Mouse (Mus musculus): ENCODE results near the gene Ccdc93. TPM values are rescaled to one million over a fixed set of nuclear protein-coding genes. Genes with fewer than 3 reads are reported as not detected.

The Ccdc93 gene
- 10.2 and 11.0 TPM in 2 replicates for polyA plus RNA-seq (2014; fragmentation: Nextera tagmentation; extraction: Ambion mirVana)

DNA sequence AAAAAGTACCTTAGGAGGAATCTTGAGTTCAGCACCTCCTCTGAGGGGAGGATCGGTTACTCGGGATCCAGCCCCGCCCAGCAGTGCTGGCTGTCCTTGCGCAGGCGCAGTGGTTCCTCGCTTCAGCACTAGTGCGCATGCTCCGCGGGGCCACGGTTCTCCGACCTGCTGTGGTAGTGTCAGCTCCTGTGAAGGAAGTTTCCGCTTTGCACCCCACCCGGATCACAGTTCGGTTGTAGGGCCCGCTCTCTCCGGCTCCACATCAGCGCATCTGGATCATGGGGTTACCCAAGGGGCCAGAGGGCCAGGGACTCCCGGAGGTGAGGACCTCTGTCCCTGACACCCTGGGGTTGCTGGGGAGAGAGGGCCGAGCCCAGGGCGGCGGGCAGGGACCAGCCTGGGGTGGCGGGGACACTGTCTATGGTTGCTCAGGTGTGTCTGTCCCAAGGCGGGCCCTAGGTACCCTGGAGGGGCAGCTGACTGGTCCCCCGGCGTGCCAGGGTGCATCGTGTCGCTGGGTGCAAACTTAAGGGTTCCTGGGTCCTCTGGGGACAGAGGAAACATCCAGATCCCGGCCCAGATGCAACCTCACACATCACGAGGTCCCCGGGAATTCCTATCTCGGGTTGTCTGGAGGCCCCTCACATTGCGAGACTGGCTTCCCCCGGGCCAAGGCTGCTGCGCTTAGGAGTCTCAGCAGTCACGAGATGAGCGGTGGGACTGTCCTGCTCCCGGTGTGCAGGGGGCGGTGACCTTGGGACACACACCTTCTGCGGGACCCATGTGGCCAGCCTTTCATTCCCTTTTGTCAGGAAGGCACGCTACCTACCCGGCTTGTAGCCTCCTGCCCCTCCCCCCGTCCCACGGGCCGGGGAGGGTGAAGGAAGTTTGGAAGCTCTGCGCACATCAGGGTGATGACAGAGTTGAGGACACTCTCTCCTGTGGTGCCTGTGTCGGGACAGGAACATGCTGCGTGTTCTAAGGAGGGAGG is at the start of gene Ccdc93:
Gene Ccdc93 (plus strand): TSS at position 112 of the 991 bp plus-strand sequence.
- H3K4me3 ChIP-seq (ENCODE audit: low read depth, low read length), result peak within 1 kb of the TSS; percentile 82
- peaks cover 5% of the 10 kb centered on the region; the same call in 1 of the 2 replicates for H3K36me3 ChIP-seq (ENCODE audit: control insufficient read depth, insufficient read depth, low read length)
- H3K9ac ChIP-seq (ENCODE audit: low read length), result peak within 1 kb of the TSS; percentile 82
- DNase-seq (ENCODE audit: low spot score) (peak; percentile 97), ATAC-seq (ENCODE audit: insufficient read depth, low FRiP score, low TSS enrichment) (peak; percentile 89)
- no peaks in the 10 kb centered on the region for H3K9me3 ChIP-seq (ENCODE audit: control insufficient read depth, low read length)
- H3K4me2 ChIP-seq (ENCODE audit: low read depth), result peak within 1 kb of the TSS; percentile 99
- WGBS, result under 1% methylated on average over 47 of the region's 47 CpGs
- no peak within 1 kb of the TSS for H3K27ac ChIP-seq (ENCODE audit: low read depth, low read length)
- H3K4me1 ChIP-seq (ENCODE audit: control insufficient read depth, insufficient read depth, low read length), result peaks cover 7% of the 10 kb centered on the region; the same call in 1 of the 2 replicates
- H3K27me3 ChIP-seq (ENCODE audit: control insufficient read depth, insufficient read depth, low read length), result no peaks in the 10 kb centered on the region

DNA sequence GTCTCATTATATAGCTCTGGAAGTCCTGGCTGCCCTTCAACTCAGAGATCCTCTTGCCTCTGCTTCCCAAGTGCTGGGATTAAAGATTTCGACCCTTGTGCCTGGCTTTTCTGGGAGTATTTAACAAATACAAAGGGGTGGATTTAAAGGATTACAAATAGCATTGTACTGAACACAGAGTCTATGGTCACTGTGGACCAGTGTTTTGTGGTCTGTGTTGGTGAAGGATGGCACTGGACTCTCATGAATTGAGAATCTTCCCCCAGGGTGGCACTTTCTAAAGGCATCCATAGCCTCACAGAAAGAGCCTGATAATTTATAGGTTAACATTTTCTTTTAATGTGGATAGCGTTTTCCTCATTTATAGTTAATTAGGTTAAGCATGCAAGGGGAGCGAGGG is 49.3 kb upstream of the Ccdc93 start:
- Histone ChIP-seq H3K27me3 (ENCODE audit: control insufficient read depth, insufficient read depth, low read length) (no peaks in the 10 kb centered on the region), H3K4me3 (ENCODE audit: low read depth, low read length) (no peak overlapping the region), H3K36me3 (ENCODE audit: control insufficient read depth, insufficient read depth, low read length) (no peaks in the 10 kb centered on the region), H3K9ac (ENCODE audit: low read length) (no peak overlapping the region), H3K27ac (ENCODE audit: low read depth, low read length) (no peak overlapping the region), H3K9me3 (ENCODE audit: control insufficient read depth, low read length) (no peaks in the 10 kb centered on the region), H3K4me1 (ENCODE audit: control insufficient read depth, insufficient read depth, low read length) (no peaks in the 10 kb centered on the region), H3K4me2 (ENCODE audit: low read depth) (no peak overlapping the region)
- 74% methylated on average over 3 of the region's 3 CpGs for WGBS
- ATAC-seq (ENCODE audit: insufficient read depth, low FRiP score, low TSS enrichment) (no peak), DNase-seq (ENCODE audit: low spot score) (no peak)

DNA sequence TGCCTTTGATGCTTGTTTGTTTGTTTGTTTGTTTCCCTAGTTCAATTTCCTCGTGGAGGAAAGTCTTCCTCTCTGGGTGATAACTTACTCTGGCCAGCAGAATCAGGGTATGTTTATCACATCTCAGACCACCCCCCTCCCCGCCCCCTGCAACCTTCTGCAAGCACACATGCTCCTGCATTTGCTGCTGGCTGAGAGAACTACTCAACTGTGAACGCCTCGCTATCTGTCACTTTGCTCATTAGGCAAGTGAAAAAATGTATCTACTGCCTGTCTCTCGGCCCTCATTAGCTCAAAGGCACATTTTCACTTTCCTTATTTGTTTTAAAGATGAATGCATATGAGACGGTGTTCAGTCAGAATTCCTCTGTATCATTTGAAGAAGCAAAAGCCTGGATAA is 42.5 kb upstream of the Ccdc93 start:
- Histone ChIP-seq H3K4me3 (ENCODE audit: low read depth, low read length) (no peak overlapping the region), H3K27ac (ENCODE audit: low read depth, low read length) (no peak overlapping the region), H3K4me1 (ENCODE audit: control insufficient read depth, insufficient read depth, low read length) (no peaks in the 10 kb centered on the region; the same call in 1 of the 2 replicates), H3K9ac (ENCODE audit: low read length) (no peak overlapping the region), H3K27me3 (ENCODE audit: control insufficient read depth, insufficient read depth, low read length) (no peaks in the 10 kb centered on the region), H3K4me2 (ENCODE audit: low read depth) (no peak overlapping the region), H3K36me3 (ENCODE audit: control insufficient read depth, insufficient read depth, low read length) (no peaks in the 10 kb centered on the region), H3K9me3 (ENCODE audit: control insufficient read depth, low read length) (no peaks in the 10 kb centered on the region)
- WGBS, result 72% methylated on average over 6 of the region's 6 CpGs
- DNase-seq (ENCODE audit: low spot score) (no peak), ATAC-seq (ENCODE audit: insufficient read depth, low FRiP score, low TSS enrichment) (no peak)

DNA sequence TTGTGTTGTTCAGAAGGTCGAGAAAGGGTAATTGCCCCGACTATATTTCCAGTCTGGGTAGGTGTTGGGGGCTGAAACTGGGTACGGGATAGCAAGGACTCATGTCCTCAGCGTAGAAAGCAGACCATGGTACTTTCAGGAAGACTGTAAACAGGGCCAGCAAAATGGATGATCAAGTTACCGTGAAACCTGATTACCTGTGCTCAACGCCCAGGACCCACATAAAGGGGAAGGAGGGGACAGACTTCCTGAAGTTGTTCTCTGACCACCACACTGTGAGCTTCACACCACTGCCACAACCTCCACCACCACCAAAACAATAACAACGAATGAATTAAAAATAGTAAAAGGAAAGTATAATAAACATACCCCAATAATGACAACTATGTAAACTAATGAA is 42.1 kb upstream of the Ccdc93 start:
- Histone ChIP-seq H3K9ac (ENCODE audit: low read length) (no peak overlapping the region), H3K4me1 (ENCODE audit: control insufficient read depth, insufficient read depth, low read length) (no peaks in the 10 kb centered on the region; the same call in 1 of the 2 replicates), H3K27me3 (ENCODE audit: control insufficient read depth, insufficient read depth, low read length) (no peaks in the 10 kb centered on the region), H3K27ac (ENCODE audit: low read depth, low read length) (no peak overlapping the region), H3K9me3 (ENCODE audit: control insufficient read depth, low read length) (no peaks in the 10 kb centered on the region), H3K36me3 (ENCODE audit: control insufficient read depth, insufficient read depth, low read length) (no peaks in the 10 kb centered on the region), H3K4me3 (ENCODE audit: low read depth, low read length) (no peak overlapping the region), H3K4me2 (ENCODE audit: low read depth) (no peak overlapping the region)
- DNase-seq (ENCODE audit: low spot score), result no peak
- ATAC-seq (ENCODE audit: insufficient read depth, low FRiP score, low TSS enrichment), result no peak
- WGBS, result 70% methylated on average over 7 of the region's 7 CpGs

DNA sequence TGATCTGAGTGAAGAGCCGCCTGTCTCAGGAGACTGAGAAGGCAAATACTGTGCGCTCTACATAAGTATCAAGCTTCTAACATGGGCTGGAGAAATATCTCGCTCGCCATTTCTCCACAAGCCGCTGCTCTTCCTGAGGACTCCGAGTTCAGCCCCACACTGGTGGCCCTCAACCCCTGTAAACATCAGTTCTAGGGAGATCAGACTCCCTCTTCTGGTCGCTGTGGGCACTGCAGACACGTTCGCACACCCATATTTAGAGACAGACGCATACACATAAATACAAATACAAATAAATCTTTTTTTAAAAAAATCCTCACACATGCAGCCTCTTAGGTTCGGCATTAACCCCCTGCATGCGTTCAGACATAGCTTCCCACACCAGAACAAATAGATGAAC is 41.3 kb upstream of the Ccdc93 start:
- Histone ChIP-seq H3K36me3 (ENCODE audit: control insufficient read depth, insufficient read depth, low read length) (no peaks in the 10 kb centered on the region), H3K27me3 (ENCODE audit: control insufficient read depth, insufficient read depth, low read length) (no peaks in the 10 kb centered on the region), H3K9ac (ENCODE audit: low read length) (no peak overlapping the region), H3K4me3 (ENCODE audit: low read depth, low read length) (no peak overlapping the region), H3K4me1 (ENCODE audit: control insufficient read depth, insufficient read depth, low read length) (no peaks in the 10 kb centered on the region; the same call in 1 of the 2 replicates), H3K4me2 (ENCODE audit: low read depth) (no peak overlapping the region), H3K27ac (ENCODE audit: low read depth, low read length) (no peak overlapping the region), H3K9me3 (ENCODE audit: control insufficient read depth, low read length) (no peaks in the 10 kb centered on the region)
- DNase-seq (ENCODE audit: low spot score), result no peak
- WGBS, result 88% methylated on average over 12 of the region's 12 CpGs
- ATAC-seq (ENCODE audit: insufficient read depth, low FRiP score, low TSS enrichment), result no peak

DNA sequence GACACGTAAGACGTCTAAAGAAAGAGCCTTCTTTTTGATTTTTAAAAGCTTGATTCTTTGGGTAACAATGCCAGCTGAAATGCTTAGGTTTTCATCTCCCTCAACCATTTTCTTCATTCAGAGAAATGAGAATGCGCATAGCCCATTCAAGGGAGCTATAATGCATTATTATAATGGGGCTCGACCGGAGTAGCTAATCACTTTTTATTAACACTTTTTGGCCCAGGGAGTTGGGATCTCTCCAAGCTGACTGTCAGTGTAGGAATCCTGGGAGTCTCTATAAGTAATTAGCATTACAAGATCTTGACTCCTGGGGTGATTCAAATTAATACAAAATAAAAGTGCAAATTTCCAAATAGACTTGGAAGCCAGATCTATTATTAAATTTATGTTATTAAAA is 40.8 kb upstream of the Ccdc93 start:
- no peak overlapping the region for H3K27ac ChIP-seq (ENCODE audit: low read depth, low read length)
- H3K9ac ChIP-seq (ENCODE audit: low read length), result no peak overlapping the region
- peaks cover 3% of the 10 kb centered on the region; the same call in 1 of the 2 replicates for H3K4me1 ChIP-seq (ENCODE audit: control insufficient read depth, insufficient read depth, low read length)
- DNase-seq (ENCODE audit: low spot score), result no peak
- no peak overlapping the region for H3K4me3 ChIP-seq (ENCODE audit: low read depth, low read length)
- ATAC-seq (ENCODE audit: insufficient read depth, low FRiP score, low TSS enrichment), result no peak
- H3K27me3 ChIP-seq (ENCODE audit: control insufficient read depth, insufficient read depth, low read length), result no peaks in the 10 kb centered on the region
- H3K9me3 ChIP-seq (ENCODE audit: control insufficient read depth, low read length), result no peaks in the 10 kb centered on the region
- H3K36me3 ChIP-seq (ENCODE audit: control insufficient read depth, insufficient read depth, low read length), result no peaks in the 10 kb centered on the region
- H3K4me2 ChIP-seq (ENCODE audit: low read depth), result no peak overlapping the region
- 89% methylated on average over 5 of the region's 5 CpGs for WGBS

DNA sequence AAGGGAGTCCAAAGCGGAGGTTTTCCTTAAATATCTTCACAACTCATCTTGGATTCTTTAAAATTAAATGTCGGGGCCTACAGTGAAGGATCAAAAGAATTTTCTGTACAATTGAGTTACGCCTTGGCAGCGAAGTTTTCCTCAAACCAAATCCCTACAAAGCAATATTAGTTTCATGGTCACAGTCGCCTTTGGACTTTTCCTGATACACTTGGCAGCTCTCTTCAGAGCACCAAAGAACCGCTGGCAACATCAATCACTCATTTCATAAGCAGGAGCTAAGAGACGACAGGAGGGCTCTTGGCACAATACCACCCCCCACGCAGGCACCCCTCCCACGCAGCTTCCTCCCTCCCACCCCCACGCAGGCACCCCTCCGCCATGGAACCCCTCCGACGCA is 40.4 kb upstream of the Ccdc93 start:
- H3K27me3 ChIP-seq (ENCODE audit: control insufficient read depth, insufficient read depth, low read length), result no peaks in the 10 kb centered on the region
- no peak overlapping the region for H3K9ac ChIP-seq (ENCODE audit: low read length)
- no peaks in the 10 kb centered on the region for H3K9me3 ChIP-seq (ENCODE audit: control insufficient read depth, low read length)
- H3K4me2 ChIP-seq (ENCODE audit: low read depth), result no peak overlapping the region
- H3K4me1 ChIP-seq (ENCODE audit: control insufficient read depth, insufficient read depth, low read length), result peaks cover 5% of the 10 kb centered on the region; the same call in 1 of the 2 replicates
- H3K36me3 ChIP-seq (ENCODE audit: control insufficient read depth, insufficient read depth, low read length), result no peaks in the 10 kb centered on the region
- no peak for ATAC-seq (ENCODE audit: insufficient read depth, low FRiP score, low TSS enrichment)
- H3K4me3 ChIP-seq (ENCODE audit: low read depth, low read length), result no peak overlapping the region
- DNase-seq (ENCODE audit: low spot score), result no peak
- H3K27ac ChIP-seq (ENCODE audit: low read depth, low read length), result no peak overlapping the region
- 76% methylated on average over 13 of the region's 13 CpGs for WGBS

DNA sequence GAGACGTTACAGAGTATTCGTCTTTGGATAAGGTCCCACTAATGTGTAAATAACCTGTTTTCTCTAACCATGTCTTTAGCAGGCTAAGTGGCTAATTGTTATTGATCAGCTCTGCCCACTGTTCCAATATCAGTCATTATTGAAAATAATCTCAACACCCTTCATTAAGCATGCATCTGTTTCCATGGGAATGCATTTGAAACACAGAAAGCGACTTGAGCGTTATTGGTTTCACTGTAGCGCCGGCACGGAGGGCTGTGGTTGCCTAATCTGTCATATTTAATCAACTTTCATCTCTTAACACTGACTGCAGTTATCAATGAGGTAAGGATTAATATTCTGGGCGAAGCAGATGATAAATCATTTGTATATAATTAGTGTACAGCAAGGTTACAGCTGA is 40.0 kb upstream of the Ccdc93 start:
- Histone ChIP-seq H3K36me3 (ENCODE audit: control insufficient read depth, insufficient read depth, low read length) (no peaks in the 10 kb centered on the region), H3K4me1 (ENCODE audit: control insufficient read depth, insufficient read depth, low read length) (peaks cover 5% of the 10 kb centered on the region; the same call in 1 of the 2 replicates), H3K9ac (ENCODE audit: low read length) (no peak overlapping the region), H3K27ac (ENCODE audit: low read depth, low read length) (no peak overlapping the region), H3K27me3 (ENCODE audit: control insufficient read depth, insufficient read depth, low read length) (no peaks in the 10 kb centered on the region), H3K9me3 (ENCODE audit: control insufficient read depth, low read length) (no peaks in the 10 kb centered on the region), H3K4me3 (ENCODE audit: low read depth, low read length) (no peak overlapping the region), H3K4me2 (ENCODE audit: low read depth) (no peak overlapping the region)
- WGBS, result 82% methylated on average over 8 of the region's 8 CpGs
- no peak for ATAC-seq (ENCODE audit: insufficient read depth, low FRiP score, low TSS enrichment)
- no peak for DNase-seq (ENCODE audit: low spot score)

DNA sequence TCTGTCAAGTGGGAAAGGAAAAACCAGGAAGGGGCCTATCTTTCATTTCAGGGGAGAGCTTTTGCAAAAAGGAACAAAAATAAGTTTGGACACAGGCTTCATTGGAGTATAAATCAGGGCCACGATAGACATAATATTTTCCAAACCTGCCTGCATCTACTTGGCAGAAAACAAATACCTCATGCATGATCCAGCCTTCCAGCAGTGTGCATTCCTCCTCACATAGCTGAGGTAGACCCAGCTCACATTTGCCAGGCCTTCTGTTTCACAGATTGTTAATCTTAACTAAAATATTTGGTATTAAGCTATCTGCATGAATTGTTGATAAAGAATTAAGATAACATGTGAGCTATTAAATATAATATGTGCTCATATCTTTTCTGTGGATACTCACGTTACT is 37.7 kb upstream of the Ccdc93 start:
- peaks cover 5% of the 10 kb centered on the region; the same call in 1 of the 2 replicates for H3K4me1 ChIP-seq (ENCODE audit: control insufficient read depth, insufficient read depth, low read length)
- no peaks in the 10 kb centered on the region for H3K9me3 ChIP-seq (ENCODE audit: control insufficient read depth, low read length)
- WGBS, result 87% methylated on average over 2 of the region's 2 CpGs
- H3K36me3 ChIP-seq (ENCODE audit: control insufficient read depth, insufficient read depth, low read length), result no peaks in the 10 kb centered on the region
- H3K27ac ChIP-seq (ENCODE audit: low read depth, low read length), result no peak overlapping the region
- no peaks in the 10 kb centered on the region for H3K27me3 ChIP-seq (ENCODE audit: control insufficient read depth, insufficient read depth, low read length)
- DNase-seq (ENCODE audit: low spot score), result no peak
- H3K4me2 ChIP-seq (ENCODE audit: low read depth), result no peak overlapping the region
- no peak overlapping the region for H3K9ac ChIP-seq (ENCODE audit: low read length)
- H3K4me3 ChIP-seq (ENCODE audit: low read depth, low read length), result no peak overlapping the region
- ATAC-seq (ENCODE audit: insufficient read depth, low FRiP score, low TSS enrichment), result no peak
